Mouse (Mus musculus): ENCODE results near the gene Camta1. TPM values are rescaled to one million over a fixed set of nuclear protein-coding genes. Genes with fewer than 3 reads are reported as not detected.

Camta1 gene
- total RNA-seq, 2 experiments from 2014 or later = 2.9 to 70.2 TPM

DNA sequence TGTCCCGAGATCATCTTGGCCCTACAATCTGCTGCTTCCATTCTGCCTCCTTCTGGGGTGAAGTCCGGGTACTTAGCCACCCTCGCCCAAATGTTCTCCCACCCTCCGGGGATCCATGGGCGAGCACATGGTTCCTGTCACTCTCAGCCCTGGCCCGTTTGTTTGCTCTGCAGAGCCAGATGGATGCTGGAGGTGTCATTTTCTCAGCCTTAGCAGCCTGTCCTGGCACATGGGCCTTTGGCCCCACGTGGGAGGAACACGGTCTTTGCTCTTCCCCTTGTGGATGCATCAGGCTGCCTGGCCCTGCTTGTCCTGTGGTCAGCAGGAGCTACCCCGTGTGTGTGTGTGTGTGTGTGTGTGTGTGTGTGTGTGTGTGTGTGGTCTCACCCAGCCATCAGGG, 560.3 kb downstream of the Camta1 start:
- ATAC-seq (ENCODE audit: poor library complexity, severe bottlenecking) = no peak

DNA sequence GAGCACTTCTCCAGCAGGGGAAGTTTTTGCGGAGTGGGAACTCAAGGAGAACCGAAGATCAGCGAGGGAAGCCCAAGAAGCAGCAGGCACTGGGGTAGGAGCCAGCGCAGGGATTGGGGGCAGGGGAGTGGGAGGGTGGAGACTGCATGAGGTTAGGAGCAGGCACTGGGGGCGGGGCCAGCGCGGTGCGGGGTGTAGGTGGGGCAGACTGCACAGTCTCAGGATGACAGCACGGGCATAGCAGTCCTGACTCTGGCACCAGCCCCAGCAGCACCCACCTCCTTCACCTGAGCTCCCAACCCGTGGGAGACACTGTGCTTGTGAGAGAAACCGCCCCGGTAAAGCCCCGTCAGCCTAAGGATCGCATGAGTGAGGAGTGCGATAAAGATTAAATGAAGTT, 561.0 kb downstream of the Camta1 start:
- ATAC-seq (ENCODE audit: poor library complexity, severe bottlenecking) = no peak

DNA sequence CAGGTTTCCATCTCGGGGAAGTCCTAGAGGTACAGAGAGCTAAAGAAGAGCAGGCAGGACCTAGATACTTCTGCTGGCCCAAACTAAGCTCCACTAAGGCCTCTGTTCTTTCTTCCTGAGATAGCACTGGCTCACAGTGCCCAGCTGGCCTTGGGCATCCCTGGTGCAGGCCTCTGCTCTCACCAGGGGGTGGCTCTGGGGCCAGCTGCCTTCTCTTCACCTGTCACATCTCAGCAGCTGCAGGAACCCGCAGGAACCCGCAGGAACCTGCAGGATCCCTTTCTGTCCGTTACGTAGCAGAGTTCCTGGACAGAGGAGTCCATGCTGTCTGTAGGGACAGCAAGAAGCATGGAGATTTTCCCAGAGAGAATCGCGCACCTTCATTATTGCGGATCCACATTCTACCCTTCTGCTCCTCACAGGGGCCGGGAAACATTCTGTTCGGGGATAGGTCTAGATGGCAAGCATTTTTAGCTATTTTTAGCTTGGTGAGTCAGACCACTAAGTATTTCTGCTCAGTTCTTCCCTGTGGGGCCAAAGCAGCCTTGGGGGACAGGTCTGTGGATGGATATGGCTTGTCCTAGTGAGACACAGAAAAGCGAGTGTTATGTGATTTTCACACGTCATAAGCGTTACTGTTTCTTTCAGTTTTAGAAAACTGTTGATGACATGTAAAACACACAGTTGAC, 566.0 kb downstream of the Camta1 start:
- ATAC-seq (ENCODE audit: poor library complexity, severe bottlenecking) = no peak

GRCm38 (mm10) chr4:151288893-151289585, 572.6 kb downstream of the Camta1 start:
- no peak for ATAC-seq (ENCODE audit: poor library complexity, severe bottlenecking)

- no peak for ATAC-seq (ENCODE audit: poor library complexity, severe bottlenecking)
Observed at GRCm38 (mm10) chr4:151285905-151286445, 575.7 kb downstream of the Camta1 start.

DNA sequence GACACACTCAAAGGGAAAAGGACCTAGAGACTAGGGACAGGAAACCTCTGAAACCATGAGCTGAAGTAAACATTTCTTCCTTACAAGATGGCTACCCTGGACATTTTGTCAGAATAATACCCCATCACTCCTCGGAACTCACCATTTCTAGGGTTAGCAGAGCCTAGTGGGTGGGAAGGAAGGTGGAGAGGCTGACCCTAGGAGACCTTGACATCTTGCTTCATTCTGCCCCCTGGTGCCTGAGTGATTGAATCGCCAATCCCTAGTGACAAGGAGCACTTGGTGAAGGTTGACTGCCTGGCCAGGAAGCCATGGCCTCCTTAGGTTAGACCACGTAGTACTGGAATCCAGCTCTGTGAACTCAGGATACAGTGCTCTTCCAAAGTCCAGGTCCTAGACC, 576.2 kb downstream of the Camta1 start:
- ATAC-seq (ENCODE audit: poor library complexity, severe bottlenecking) = no peak

DNA sequence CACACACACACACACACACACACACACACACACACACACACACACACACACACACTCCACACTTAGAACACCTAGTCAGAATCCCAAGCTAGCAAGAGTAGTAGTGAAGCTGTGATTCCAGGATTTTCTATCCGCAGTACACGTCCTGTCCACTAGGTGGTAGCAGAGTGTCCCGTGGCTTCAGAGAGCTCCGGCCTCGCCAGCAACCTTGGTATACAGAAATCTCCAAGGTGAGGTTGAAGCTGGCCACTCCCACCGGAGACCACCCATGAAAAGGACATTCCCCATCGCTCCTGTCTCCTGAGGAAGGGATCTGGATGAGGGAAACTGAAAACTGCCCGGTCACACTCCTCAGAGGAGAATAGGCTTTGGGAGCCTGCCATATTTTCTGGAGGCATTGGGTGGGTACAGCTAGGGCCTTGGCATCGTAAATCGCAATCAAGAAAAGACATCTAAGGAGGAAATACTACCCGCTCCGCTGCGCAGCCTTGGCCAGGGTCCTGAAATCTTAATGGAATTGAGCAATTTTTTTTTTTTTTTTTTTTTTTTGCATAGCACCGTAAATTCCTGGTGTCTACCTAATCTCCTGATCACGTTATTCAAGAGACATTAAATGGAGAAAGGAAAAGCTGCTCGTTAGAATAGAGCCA, 578.5 kb downstream of the Camta1 start:
- ATAC-seq (ENCODE audit: poor library complexity, severe bottlenecking) = no peak

GRCm38 (mm10) chr4:151282103-151282502, 579.6 kb downstream of the Camta1 start:
- no peak for ATAC-seq (ENCODE audit: poor library complexity, severe bottlenecking)

GRCm38 (mm10) chr4:151275292-151275691, 586.4 kb downstream of the Camta1 start:
- ATAC-seq (ENCODE audit: poor library complexity, severe bottlenecking) = no peak

DNA sequence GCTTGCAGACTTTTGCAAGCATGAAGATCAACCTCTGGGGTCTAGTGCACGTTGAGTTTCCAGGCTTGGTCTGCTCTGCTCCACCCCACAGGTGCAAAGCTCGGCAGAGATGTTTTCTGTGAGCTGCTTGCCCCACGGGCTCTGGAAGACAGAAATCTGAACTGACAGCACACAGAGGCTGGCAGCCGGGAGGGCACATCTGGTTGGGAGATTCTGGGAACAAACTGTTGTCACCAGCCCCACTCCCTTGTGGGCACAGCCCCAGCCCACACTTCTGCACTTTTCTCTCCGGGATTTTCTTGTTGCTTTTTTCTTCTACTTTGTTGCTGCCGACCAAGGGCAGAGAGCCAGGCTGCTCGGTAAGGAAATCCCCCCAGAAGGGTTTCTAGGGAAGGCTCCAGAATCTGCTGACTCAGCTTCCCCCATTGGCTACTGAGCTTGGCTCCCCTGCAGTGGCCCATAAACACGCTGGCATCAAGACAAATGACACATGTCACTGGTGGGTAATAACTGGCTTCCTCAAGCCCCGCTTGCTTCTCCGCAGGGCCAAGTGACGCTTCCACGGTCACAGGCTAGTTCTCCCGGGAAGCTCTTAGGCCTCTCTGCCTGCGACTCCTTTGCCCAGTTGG, 597.8 kb downstream of the Camta1 start:
- no peak for ATAC-seq (ENCODE audit: poor library complexity, severe bottlenecking)

GRCm38 (mm10) chr4:151263052-151263451, 598.6 kb downstream of the Camta1 start:
- no peak for ATAC-seq (ENCODE audit: poor library complexity, severe bottlenecking)

DNA sequence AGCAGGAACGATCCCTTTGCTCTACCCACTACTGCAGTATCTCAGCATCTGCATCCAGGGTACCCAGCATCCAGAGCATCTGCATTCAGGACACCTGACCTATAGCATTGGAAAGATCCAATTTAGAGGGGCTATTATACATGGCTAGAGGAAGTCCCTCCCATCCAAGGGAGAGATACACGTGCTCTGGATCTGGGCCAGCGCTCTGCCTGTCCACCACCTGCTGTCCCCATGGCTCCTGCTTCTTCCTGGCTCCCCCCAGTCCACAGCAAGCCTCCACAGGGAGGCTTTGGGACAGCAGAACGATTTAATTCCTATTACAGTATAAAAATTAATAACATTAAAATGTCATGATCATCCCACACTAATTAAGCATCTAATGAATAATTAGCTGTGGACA, 605.1 kb downstream of the Camta1 start:
- no peak for ATAC-seq (ENCODE audit: poor library complexity, severe bottlenecking)

DNA sequence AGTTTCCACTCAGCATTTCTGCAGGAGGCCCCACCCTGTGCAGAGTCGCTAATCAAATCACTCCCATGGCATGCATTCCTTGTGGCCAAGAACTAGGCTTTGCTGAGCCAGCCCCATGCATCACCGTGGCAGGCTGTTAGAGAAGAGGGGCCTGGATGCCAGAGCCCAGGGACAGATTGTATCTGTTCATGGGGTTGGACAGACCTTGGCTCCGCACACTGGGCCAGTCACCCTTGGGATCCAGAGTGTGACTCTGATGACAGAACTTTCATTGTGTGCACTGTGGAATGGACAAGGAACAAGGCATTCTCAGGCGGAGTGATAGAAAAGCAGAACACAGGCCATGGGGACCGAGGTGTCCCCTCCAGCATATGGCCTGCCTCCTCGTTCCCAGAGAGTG, 610.9 kb downstream of the Camta1 start:
- ATAC-seq (ENCODE audit: poor library complexity, severe bottlenecking) = no peak

GRCm38 (mm10) chr4:151245068-151245797, 616.4 kb downstream of the Camta1 start:
- no peak for ATAC-seq (ENCODE audit: poor library complexity, severe bottlenecking)

GRCm38 (mm10) chr4:151243445-151243844, 618.2 kb downstream of the Camta1 start:
- no peak for ATAC-seq (ENCODE audit: poor library complexity, severe bottlenecking)

DNA sequence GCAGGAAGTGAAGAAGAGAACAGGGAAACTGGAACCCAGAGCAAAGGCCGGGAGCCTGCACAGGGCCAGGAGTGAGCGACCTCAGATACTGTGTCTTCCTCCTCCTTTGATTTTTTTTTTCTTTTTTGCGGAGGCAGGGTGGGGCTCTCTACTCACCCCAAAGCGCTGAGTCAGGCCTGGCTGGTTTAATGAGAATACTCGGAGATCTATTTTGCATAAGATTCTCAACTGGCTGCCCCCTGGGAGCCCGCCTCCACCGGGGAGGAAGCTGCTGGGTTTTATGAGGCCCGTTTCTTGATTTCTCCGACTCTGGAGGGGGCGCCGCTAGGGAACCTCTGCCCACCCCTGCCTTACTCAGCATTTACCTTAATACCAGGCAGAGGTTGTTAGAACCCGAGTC, 618.9 kb downstream of the Camta1 start:
- no peak for ATAC-seq (ENCODE audit: poor library complexity, severe bottlenecking)

DNA sequence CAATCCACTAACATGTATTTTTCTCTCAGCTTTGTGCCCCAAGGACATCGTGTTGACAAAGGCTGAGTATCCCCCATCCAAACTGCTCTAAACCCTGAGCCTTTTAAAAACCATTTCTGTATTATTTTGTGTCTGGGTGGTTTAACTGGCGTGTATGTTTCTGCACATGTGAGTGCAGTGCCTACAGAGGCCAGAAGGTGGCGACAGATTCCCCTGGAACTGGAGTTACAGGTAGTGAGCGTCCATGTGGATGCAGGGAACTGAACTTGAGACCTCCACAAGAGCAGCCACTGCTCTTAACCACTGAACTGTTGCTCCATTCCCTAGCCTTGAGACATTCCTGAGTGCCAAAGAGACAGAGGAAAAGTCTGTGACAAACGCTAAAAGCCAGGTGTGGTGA, 621.2 kb downstream of the Camta1 start:
- ATAC-seq (ENCODE audit: poor library complexity, severe bottlenecking) = no peak

DNA sequence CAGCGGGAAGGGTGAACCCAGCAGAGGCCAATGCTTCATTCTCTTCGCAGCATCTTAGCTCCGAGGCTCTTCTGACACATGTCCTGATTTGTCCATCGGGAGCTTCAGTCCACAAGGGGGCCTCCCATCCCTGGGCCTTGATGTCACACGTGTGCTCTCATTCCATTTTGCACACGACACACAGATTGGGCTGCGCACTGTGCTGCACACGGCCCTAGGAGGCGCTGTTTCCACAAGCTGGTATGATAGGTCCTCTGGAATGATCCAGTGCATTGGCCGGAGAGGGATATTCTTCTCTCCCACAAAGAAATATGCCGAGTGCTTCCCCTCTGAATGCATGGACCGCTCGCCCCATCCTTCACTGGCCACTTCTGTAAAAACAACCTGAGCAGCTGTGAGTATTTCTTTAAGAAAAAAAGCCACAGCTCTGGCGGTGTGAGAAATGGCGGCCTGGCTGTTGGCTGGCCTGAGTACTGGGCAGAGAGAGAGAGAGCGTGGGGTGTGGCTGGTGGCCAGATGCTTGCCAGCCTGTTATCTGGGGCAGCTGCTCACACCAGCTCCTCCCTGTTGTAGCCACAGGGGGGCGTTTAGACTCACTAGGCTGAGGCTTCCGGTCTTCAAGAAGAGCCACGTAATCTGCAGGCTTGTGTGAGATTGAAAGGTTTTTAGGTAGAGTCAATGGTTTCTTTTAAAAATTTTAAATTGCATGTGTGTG, 622.5 kb downstream of the Camta1 start:
- no peak for ATAC-seq (ENCODE audit: poor library complexity, severe bottlenecking)

GRCm38 (mm10) chr4:151237501-151237900, 624.2 kb downstream of the Camta1 start:
- ATAC-seq (ENCODE audit: poor library complexity, severe bottlenecking) = no peak

- no peak for ATAC-seq (ENCODE audit: poor library complexity, severe bottlenecking)
Observed at GRCm38 (mm10) chr4:151234981-151235380, 626.7 kb downstream of the Camta1 start.
